Mouse (Mus musculus): ENCODE results near the gene Fkbpl.

DNA sequence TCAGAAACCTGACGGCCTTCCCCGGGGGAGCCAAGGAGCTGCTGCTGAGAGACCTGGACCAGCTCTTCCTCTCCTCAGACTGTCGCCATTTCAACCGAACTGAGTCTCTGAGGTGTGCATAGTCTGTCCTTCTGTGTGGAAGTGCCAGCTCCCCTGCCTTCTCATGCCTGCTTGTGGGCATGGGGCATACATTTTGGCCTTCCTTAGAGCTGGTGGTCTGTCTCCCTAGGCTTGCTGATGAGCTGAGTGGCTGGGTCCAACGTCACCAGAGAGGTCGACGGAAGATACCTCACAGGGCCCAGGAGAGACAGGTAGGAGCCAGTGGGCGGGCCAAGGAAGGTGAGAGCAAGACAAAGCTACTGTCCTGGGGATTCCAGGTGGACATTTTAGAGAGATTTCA is 8.4 kb downstream of the Fkbpl start:
- TF ChIP-seq CTCF (IDR thresholded peaks at IDR 0.05; ENCODE audit: control insufficient read depth, insufficient read depth, insufficient read length), result no peak
- no peak for TF ChIP-seq MYOD1 (IDR thresholded peaks at IDR 0.05; ENCODE audit: control insufficient read depth, insufficient read length, low read depth)
- no peak for TF ChIP-seq USF1 (IDR thresholded peaks at IDR 0.05; ENCODE audit: low read depth)
- TF ChIP-seq MAX (IDR thresholded peaks at IDR 0.05), result no peak
- no peak for TF ChIP-seq CEBPB (IDR thresholded peaks at IDR 0.05; ENCODE audit: low read depth)

All from C2C12 (cell line).